Comparison of ENCODE assay signal across 30 mouse cellular contexts in the genomic region with DNA sequence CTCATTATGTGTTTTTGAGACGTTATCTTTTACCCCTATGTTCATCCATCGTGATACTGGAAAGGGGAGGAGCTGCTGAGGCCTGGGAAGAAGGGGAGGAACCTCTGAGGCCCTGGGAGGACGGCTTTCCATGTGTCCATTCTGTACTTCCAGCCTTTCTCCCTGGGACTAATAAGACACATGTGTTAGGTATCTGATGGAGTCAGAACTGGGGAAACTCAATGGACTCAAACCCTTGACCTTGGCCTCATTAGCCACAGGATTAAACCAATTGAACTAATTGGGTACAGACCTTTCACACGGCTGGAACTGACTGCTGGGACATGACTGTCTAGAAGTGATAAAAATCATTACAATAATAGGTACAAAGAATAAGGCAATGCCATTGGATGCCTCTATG. TPM values are rescaled to one million over a fixed set of nuclear protein-coding genes. Genes with fewer than 3 reads are reported as not detected.
A peak's percentile ranks its signal among the peaks of the same experiment; 100 is the strongest.
DNase-seq lines count a peak whose midpoint lies in the region; ATAC-seq lines count a peak whose summit lies in the region.
"Had no signal": no experiment of that assay in that cellular context is flagged by ENCODE, and none has a peak within 500 bp of the region (broad histone marks: within the 10 kb centered on the region; RNA-seq: fewer than 3 reads in every experiment).

No protein-coding gene starts in this region.

- H3K4me3 ChIP-seq in neural tube, embryonic 15.5 days (replicated peaks), result no peak overlapping the region
- H3K4me3 ChIP-seq in embryonic facial prominence, embryonic 12.5 days, result no peak overlapping the region
- H3K4me3 ChIP-seq: embryonic facial prominence, embryonic 13.5 days; erythroblast, embryonic 14.5 days; forebrain, embryonic 15.5 days; heart, adult 2 months; heart, embryonic 13.5 days had no signal

- H3K27ac ChIP-seq in neural tube, embryonic 15.5 days (replicated peaks), result no peak overlapping the region
- no peak overlapping the region for H3K27ac ChIP-seq in embryonic facial prominence, embryonic 12.5 days
- H3K27ac ChIP-seq: embryonic facial prominence, embryonic 13.5 days; forebrain, embryonic 15.5 days; heart, adult 2 months; heart, embryonic 10.5 days; heart, embryonic 13.5 days; hindbrain, embryonic 14.5 days; hindbrain, postnatal 0 days had no signal

- DNase-seq in embryo, embryonic 10 days (ENCODE audit: low spot score), result peak; percentile 55
- DNase-seq in embryo, embryonic 9.5 days (ENCODE audit: extremely low spot score), result no peak
- peak; percentile 11 for DNase-seq in neural tube, embryonic 10.5 days (ENCODE audit: extremely low spot score, low spot score)
- no peak for DNase-seq in left cerebral cortex, adult 8-10 months (ENCODE audit: low spot score in 2 of 2)
- no peak for DNase-seq in adrenal gland, postnatal 10 days
- DNase-seq in thymus, postnatal 0 days (ENCODE audit: low spot score), result no peak
- DNase-seq: adrenal gland, adult 8-10 months; cerebellum, adult 11 months; cerebellum, adult 2 months; cerebellum, adult 9-11 months; cerebellum, postnatal 25 days; gastrocnemius, postnatal 10 days; gastrocnemius, postnatal 36 days; heart, adult 2 months; heart, postnatal 14 days; heart, postnatal 4 days had no signal

- WGBS in neural tube, embryonic 15.5 days, result 62% methylated on average over 4 of the region's 4 CpGs
- WGBS in embryonic facial prominence, embryonic 12.5 days, result 26% methylated on average over 4 of the region's 4 CpGs

- no peaks in the 10 kb centered on the region for H3K9me3 ChIP-seq in neural tube, embryonic 15.5 days (replicated peaks)
- H3K9me3 ChIP-seq in embryonic facial prominence, embryonic 12.5 days, result no peaks in the 10 kb centered on the region
- H3K9me3 ChIP-seq: embryonic facial prominence, embryonic 13.5 days; forebrain, embryonic 15.5 days; heart, embryonic 10.5 days; heart, embryonic 13.5 days had no signal

- no peak overlapping the region for H3K9ac ChIP-seq in neural tube, embryonic 15.5 days (replicated peaks)
- H3K9ac ChIP-seq in embryonic facial prominence, embryonic 12.5 days, result no peak overlapping the region
- H3K9ac ChIP-seq: embryonic facial prominence, embryonic 13.5 days; forebrain, embryonic 15.5 days; heart, embryonic 13.5 days; hindbrain, embryonic 14.5 days had no signal

- H3K4me1 ChIP-seq in neural tube, embryonic 15.5 days, result no peaks in the 10 kb centered on the region
- H3K4me1 ChIP-seq in embryonic facial prominence, embryonic 12.5 days, result no peaks in the 10 kb centered on the region
- H3K4me1 ChIP-seq: forebrain, embryonic 15.5 days had no signal

- H3K27me3 ChIP-seq in neural tube, embryonic 15.5 days (replicated peaks), result peaks cover 9% of the 10 kb centered on the region
- peaks cover 6% of the 10 kb centered on the region; the same call in 1 of the 2 replicates for H3K27me3 ChIP-seq in embryonic facial prominence, embryonic 12.5 days

- H3K36me3 ChIP-seq in neural tube, embryonic 15.5 days, result no peaks in the 10 kb centered on the region
- no peaks in the 10 kb centered on the region for H3K36me3 ChIP-seq in embryonic facial prominence, embryonic 12.5 days
- H3K36me3 ChIP-seq: embryonic facial prominence, embryonic 13.5 days; forebrain, embryonic 15.5 days; heart, embryonic 10.5 days; heart, embryonic 13.5 days had no signal

- no peak overlapping the region for H3K4me2 ChIP-seq in neural tube, embryonic 15.5 days
- H3K4me2 ChIP-seq in embryonic facial prominence, embryonic 12.5 days (replicated peaks), result no peak overlapping the region
- H3K4me2 ChIP-seq: embryonic facial prominence, embryonic 13.5 days; forebrain, embryonic 15.5 days; hindbrain, embryonic 14.5 days had no signal

- no peak for ATAC-seq in neural tube, embryonic 15.5 days (ENCODE audit: low FRiP score)
- 0 out of 2 replicates have a peak, but pooled peaks have one; percentile 28 for ATAC-seq in embryonic facial prominence, embryonic 12.5 days (ENCODE audit: insufficient number of reproducible peaks, insufficient read depth, low FRiP score, low TSS enrichment)
- ATAC-seq: activated CD4-positive, CD25-positive, alpha-beta regulatory T cell, adult 4 months; forebrain, embryonic 15.5 days; hindbrain, postnatal 0 days; inflammation-experienced regulatory T-cells, adult 6 months; intestine, embryonic 16.5 days had no signal

RNA-seq across cellular contexts. Expression of a gene that starts 9.6 kb away (rescaled TPM):
- 5.1 and 7.2 TPM in 2 replicates for polyA plus RNA-seq in neural tube, embryonic 15.5 days (2015; fragmentation: Nextera tagmentation; extraction: Ambion mirVana)
- polyA plus RNA-seq in embryonic facial prominence, embryonic 12.5 days (2016; fragmentation: Nextera tagmentation; extraction: Ambion mirVana), result 3.4 and 5.8 TPM in 2 replicates
- 1 to 10 TPM; 5.7 to 7.8 (median 7.2) TPM for total RNA-seq in left cerebral cortex, adult 8-10 months (2022)
- 1 to 10 TPM; 5.5 to 8.6 TPM for total RNA-seq in adrenal gland, postnatal 10 days (2021)
- polyA plus RNA-seq in thymus, postnatal 0 days (2015; fragmentation: Nextera tagmentation; extraction: Ambion mirVana), result 4.4 and 4.9 TPM in 2 replicates
- total RNA-seq: common myeloid progenitor, adult 5-6 weeks; granulocyte monocyte progenitor cell, adult 5-6 weeks had no signal
- polyA plus RNA-seq: erythroblast, embryonic 14.5 days had no signal

Comparison
In these comparisons a context has a peak if more than half of its experiments do, and no peak if none do; other contexts are left out.
1. DNase-seq: peak in embryo, embryonic 10 days (single experiment) and neural tube, embryonic 10.5 days (single experiment); none in embryo, embryonic 9.5 days (single experiment), left cerebral cortex, adult 8-10 months (0 of 2), adrenal gland, postnatal 10 days (single experiment) and thymus, postnatal 0 days (single experiment).